Mouse (Mus musculus): ENCODE data around the gene Trnau1ap.
"Not testable (repeated sequence)": the region's sequence is repeated elsewhere in the genome, so short reads cannot be mapped to it uniquely, and the experiment has no call there.

The Trnau1ap gene

GRCm38 (mm10) chr4:132344403-132345134 is 15.2 kb upstream of the Trnau1ap start:
- DNase-seq (ENCODE audit: inconsistent ontology term): peak; percentile 34

- DNase-seq (ENCODE audit: inconsistent ontology term): no peak
Measured at GRCm38 (mm10) chr4:132341451-132341850, 12.1 kb upstream of the Trnau1ap start.

DNA sequence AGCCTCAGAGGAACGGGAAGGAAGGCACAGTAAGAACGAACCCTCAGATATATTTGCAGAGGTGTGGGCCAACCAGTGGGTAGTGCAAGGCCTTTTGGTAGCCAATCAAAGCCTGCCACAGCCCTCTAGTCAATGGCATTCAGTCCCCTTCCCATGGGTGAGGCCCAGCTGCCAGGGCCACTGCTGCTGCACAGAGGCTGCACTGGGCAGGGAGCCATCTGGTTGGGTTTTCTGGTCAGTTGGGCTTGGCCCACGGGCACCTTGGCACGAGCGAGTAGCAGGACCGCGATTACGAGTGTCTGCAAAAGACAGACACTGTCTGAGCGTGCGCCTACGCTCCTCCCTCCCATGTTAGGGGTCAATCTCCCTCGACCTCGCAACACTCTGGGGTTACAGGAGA is 9.6 kb upstream of the Trnau1ap start:
- peak; percentile 81 for DNase-seq (ENCODE audit: inconsistent ontology term)

- DNase-seq (ENCODE audit: inconsistent ontology term): no peak
Measured at GRCm38 (mm10) chr4:132332880-132333279, 3.5 kb upstream of the Trnau1ap start.

- no peak for DNase-seq (ENCODE audit: inconsistent ontology term)
Measured at GRCm38 (mm10) chr4:132331960-132332359, 2.6 kb upstream of the Trnau1ap start.

GRCm38 (mm10) chr4:132329835-132330354 is 557 bp upstream of the Trnau1ap start:
- DNase-seq (ENCODE audit: inconsistent ontology term): no peak

DNA sequence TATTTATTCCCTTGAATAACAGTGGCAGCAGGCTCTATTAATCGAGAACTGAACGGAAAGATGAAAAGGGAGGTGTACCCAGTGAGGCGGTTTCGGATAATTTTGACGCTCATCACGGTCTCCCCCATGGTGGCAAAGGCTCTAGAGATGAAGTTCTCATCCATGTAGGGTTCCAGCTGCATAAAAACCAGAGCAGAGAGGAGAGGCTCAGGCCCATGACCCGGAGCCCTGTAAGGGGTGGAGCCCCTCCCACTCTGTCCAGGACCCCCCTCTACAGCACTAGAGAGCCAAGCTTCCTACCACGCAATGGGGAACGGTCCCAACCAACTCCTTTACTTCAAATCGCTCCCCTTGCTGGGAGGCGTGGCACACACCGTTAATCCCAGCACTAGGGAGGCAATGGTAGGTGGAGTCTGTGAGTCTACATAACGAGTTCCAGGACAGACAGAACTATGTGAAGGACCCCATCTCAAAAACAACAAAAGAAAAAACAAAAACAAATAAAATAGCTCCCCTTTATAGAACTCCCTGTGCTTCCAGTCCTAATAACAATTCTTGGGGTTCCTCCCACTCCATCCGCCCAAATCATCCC is 851 bp downstream of the Trnau1ap start:
- no peak for DNase-seq (ENCODE audit: inconsistent ontology term)

DNA sequence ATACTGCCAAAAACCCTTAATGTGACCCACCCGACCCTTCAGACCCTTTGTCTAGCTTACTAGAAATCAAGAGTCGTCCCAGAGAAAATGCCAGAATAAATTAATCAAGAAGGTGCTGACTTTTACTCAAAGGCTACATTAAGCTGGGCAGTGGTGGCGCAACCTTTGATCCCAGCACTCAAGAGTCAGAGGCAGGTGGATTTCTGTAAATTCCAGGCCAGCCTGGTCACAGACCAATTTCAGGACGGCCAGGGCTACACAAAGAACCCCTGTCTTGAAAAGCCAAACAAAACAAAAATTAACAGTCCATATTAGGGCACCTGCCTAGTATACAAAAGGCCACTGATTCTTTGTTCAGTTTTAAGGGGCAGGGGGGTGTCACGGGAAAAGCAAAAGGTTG is 2.9 kb downstream of the Trnau1ap start:
- DNase-seq (ENCODE audit: inconsistent ontology term): no peak

- DNase-seq (ENCODE audit: inconsistent ontology term): no peak
Measured at GRCm38 (mm10) chr4:132315711-132316110, 13.6 kb downstream of the Trnau1ap start.

GRCm38 (mm10) chr4:132312627-132313026 is 16.7 kb downstream of the Trnau1ap start:
- no peak for DNase-seq (ENCODE audit: inconsistent ontology term)

GRCm38 (mm10) chr4:132311801-132312200 is 17.5 kb downstream of the Trnau1ap start:
- DNase-seq (ENCODE audit: inconsistent ontology term): no peak

GRCm38 (mm10) chr4:132311209-132311608 is 18.1 kb downstream of the Trnau1ap start:
- no peak for DNase-seq (ENCODE audit: inconsistent ontology term)

DNA sequence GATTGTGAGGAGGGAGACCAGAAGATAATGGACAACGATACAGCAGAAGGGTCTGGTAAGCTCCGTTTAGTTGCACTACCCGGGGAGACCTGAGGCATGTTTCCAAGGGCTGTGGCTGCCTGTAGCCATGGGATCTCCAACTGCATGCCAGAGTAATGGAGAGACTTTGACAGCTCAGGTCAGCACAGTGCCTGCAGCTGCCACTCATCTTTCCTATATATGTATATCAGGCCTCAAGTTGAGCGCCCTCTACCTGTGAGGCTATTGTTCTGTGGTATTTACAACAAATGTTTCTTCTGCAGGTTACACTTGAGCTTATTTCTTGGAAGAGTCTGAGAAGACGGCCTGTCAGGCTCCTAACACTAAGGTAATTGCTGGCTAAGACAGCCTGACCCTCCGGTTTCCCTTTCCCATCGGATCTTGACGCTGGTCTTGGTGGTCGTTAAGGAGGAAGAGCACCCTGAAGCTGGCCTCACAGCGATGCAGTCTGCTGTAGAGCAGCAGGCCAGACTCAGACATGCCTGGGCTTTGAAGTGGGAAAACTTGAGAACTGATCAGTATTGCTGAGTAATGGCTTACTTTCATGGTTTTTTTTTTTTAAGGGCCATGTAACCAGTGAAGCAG is 19.4 kb downstream of the Trnau1ap start:
- DNase-seq (ENCODE audit: inconsistent ontology term): peak; percentile 17

DNA sequence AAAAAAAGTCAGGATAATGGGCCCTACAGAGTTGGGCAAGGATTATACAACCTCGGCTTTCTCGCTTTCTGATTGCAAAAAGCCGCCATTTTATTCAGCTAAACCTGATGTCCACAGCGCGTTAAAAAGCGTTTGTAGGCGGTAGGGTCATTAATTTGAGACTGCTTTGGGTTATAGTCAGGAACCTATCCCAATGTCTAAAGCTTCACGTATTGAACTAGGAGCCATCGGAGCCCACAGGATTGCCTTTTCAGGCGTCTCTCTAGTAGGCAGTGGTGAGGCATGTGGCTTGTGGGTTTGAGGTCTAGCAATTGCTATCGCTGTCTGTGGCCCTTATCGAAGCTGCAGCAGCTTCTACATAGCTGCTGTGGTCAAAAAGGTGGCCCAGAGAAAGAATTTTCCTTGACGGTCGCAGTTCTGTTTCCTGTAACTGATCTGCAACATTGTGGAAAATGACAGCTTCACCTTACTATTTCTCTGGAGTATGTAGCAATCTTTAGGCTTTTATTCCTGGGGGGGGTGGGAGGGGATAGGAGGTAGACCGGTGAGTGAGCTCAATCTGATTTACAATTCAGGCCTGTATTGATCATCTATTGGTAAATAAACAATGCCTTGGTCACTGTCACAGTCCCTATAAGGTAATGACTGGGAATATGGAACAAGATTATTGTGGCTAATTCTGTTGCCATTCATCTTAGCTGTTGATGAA is 20.0 kb downstream of the Trnau1ap start:
- peak; percentile 22 for DNase-seq (ENCODE audit: inconsistent ontology term)

DNA sequence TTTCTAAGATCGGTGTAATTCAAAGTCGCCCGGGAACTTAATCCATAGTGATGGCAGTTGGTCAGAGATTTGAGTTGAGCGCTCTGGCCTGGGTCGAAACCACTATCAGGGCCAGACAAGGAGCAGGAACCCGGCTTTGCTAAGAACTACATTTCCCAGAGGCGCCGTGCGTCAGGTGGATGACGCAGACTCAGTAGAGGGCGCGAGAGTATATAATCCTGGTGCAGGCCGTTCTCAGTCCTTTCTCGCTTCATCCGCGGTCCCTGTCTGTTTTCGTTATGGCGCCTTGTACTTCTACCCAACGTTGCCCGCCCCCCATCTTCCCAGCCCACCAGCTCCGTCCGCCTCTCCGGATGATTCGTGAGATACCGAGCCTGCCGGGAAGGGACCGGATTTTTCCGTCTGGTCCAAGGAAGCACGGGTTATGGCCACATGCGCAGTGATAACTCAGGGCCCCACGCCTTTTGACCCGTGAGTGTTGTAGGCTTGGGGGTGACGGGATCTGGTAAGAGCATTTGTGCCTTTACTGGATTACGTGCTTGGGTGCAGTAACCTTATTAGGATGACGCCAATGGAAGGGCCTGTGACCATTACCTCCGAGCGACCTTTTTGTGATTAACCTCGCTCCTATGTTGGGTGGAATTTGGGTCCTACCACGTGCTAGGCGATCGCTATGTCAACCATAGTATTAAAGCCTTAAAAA is 20.8 kb downstream of the Trnau1ap start:
- peak; percentile 88 for DNase-seq (ENCODE audit: inconsistent ontology term)

GRCm38 (mm10) chr4:132306004-132306403 is 23.3 kb downstream of the Trnau1ap start:
- no peak for DNase-seq (ENCODE audit: inconsistent ontology term)

DNA sequence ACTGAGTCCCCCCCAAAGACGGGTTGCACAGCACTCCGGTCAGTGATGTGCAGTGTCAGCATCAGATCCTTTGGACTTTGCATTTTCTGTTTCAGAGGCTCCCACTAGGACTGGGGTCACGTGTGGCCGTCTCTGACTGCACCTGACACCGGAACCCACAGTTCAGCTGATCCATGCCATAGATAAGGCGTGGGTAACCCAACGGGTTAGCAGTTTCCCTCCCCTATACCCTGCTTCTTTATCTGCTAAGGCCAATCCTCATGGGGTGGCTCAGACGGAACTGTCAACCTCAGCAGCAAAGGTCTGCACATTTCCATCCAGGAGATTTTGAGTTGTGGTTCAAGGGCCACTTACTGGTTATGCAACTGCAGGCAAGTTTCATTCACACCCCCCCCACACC is 24.1 kb downstream of the Trnau1ap start:
- DNase-seq (ENCODE audit: inconsistent ontology term): no peak

- DNase-seq (ENCODE audit: inconsistent ontology term): not testable (repeated sequence)
Measured at GRCm38 (mm10) chr4:132303484-132303883, 25.9 kb downstream of the Trnau1ap start.

DNA sequence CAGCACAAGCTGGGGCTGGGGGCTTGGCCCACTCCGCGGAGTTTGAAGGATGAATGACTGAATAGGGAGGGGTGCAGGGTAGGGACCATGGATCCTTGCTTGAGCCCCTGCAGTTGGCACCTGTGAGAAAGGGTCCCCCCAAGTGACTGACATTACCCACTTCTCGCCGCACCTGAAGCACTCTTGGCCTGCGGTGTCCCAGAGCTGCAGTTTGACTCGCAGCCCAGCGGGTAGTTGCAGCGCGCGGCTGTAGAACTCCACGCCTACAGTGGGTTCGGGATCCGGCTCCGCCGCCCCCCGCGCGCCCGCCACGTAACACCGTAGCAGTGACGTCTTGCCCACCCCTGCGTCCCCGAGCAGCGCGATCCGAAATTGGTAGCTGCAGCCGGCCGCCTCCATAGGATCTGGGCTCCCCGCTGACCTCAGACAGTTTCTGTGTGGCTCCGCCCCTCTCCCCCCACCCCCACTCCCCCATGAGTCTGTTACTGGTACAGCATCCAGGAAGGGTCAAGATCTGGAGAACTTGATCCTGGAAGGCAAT is 26.3 kb downstream of the Trnau1ap start, which contains the start of gene Rab42:
Rab42 (minus strand) TSS at position 447 of the 541 bp plus-strand sequence.
- peak; percentile 69 for DNase-seq (ENCODE audit: inconsistent ontology term)

DNA sequence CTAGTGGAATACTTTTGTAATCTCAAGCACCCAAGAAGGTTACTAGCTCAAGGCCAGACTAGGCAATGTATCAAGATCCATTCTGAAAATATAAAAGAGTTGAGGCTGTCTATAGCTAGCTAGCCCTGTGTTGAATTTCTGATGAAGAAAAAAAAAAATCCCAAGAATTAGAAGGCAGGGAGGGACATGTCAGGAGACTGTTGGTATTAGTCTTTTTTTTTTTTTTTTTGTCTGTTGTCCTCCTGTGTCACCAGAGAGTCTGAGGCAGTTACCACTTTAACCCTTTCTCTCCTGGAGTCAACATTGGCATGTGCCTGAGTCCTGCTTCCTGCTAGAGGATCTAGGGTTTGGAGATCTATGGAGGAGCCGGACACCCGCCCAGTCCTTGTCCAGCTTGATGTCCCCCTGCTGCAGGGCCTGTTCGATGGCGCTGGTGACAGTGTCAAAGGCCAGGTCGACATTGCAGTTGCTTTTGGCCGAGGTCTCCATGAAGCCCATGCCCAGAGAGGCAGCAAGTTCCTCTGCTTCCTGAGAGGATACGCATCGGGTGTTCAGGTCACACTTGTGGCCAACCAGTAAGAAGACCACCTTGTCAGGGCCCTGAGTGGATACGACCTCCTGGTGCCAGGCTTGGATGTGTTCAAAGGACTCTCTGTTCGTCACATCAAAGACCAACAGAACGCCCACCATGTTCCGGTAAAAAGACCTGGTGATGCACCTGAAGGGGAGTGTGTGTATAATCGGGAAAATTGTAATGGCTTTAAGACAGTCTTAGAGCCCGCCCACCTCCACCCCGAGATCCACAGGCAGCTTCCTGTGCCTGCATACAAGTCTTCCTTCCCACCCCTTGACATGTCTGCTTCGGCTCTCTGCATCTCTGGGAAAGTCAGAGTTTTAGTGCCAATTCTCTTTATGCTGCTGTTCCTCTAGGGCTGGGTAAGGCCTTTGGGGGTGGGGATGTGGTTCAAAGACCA is 27.1 kb downstream of the Trnau1ap start:
- DNase-seq (ENCODE audit: inconsistent ontology term): no peak

Measured in Muller cell, postnatal 12 days (primary cell).